Mouse (Mus musculus) kidney, postnatal 25 days (tissue): ENCODE measurements around the gene Gm26661.

Source experiments
- DNase-seq, 2 experiments: peaks; one replicate each; pipeline ENCODE4 v3.0.0; 2021; ENCODE audit warnings: mixed read lengths in 2 of 2

Gene Gm26661

DNA sequence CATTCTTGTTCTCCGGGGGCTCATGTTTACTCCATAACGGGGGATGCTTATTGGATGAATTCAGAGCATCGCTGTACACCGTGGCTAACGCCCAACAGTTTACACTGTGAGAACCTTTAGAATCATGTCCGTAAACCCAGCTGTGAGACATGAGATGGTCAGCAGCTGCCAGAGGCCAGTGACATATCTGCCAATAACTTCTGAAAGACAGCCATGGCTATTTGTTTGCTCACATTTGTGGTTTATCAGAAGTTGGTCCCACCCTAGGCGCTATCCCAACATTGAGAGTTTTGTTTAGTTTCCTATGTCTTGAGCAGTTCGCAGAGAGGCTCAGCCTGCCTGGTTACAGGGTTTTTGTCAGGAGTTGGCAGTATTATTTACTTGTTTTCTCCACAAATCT is 30.0 kb downstream of the Gm26661 start:
- DNase-seq = no peak

- no peak for DNase-seq
Measured at GRCm38 (mm10) chr14:7822693-7823092, 31.3 kb downstream of the Gm26661 start.

GRCm38 (mm10) chr14:7824651-7825268 is 33.4 kb downstream of the Gm26661 start:
- DNase-seq = peak; percentile 88 to 96

DNA sequence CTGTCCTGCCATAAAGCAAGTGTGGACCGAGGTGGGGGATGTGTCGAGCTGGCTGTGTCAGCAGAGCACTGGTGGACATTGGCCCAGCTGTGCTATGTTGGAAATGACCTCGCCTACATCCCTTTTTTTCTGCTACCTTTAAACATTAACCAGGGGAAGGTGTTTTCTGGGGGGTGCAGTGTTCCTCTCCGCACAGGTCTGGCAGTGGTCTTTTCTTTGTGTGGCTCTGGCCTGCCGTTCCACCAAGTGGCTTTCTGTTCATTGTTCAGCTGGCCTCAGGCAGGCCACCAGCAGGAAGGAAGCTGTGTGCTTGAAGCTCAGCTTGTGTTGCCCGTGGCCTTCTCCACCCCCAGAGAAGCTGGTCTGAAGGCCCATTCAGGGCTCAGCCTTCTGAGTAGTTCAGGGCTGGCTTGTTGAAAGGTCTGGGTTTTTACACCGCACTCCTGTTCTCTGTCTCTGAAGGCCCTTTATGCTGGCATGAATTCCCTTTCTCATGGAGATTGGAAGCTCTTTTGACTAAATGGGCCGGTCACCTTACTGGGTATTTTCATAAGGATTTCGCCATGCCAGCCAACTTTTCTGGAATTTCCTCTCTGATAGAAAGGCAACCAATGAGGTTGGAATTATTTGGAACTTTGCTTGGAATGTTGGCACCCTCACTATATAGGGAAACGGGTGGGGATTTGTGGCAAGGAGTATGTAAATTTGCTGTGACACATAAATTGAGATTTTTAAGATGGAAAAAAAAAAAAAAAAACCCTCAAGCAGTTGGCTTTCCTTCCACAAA is 35.0 kb downstream of the Gm26661 start:
- DNase-seq = peak; percentile 75 to 93

DNA sequence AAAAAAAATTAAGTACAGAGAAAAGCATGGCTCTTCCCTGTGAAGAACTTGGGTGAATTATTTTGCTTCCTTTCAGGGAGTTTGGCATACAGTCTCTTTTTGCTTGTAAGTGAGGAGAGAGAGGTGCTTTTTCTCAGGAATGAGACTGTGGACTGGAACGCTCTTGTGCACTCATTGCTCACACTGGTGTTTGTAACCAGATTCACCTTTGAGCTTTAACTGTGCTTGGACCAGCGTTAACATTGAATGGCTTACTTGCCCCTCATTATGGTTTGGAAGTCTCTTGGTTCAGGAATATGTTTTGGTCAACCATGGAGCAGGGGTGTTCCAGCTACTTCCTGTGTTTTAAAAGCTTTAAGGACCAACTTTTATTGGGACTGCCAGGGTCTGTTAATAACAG is 37.8 kb downstream of the Gm26661 start:
- peak; percentile 26 to 59 for DNase-seq

DNA sequence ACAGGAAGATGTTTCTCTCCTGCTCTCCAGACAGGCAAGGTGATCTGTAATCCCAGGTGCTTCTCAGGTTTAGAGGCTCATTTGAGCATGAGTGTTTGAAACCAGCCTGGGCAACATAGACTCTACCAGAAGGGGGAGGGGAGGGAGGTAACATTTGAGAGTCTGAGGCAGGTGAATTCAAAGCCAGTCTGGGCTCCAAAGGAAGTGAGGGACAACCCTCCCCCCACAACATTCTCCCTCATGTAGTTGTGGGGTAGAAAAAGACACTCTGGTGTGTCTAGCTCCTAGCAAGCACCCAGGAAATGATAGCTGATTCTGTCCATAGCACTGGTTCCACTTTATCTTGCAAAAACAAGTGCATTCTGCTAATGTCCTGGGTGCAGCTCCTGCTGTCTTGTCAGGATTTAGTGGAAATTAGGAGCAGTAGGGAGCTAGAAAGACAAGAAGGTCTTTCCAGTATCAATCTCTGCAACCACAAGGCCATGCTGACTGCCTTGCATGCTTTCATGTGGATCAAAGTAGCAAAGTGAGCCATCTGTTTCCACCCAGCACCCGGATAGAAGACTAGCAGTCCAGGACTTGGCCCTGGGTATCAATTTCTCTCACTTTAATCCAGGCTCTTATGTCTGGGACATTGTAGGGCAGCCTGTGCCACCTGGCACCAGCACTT is 40.5 kb downstream of the Gm26661 start:
- DNase-seq = no peak

DNA sequence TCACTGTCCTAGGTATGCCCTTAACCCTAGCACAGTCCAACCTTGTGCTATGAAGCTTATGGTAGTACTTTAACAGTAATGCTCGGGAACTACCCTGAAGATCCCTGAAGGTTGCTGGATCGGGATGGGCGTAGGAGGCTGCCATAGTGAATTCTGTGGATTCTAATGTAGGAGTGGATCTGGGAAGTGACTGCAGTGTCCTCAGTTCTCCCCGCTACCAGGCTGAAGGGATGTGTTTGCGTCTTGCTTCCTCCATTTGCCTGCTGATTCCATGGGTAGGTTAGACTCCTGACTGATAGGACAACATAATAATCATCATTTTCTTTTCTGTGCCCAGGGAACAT is 41.0 kb downstream of the Gm26661 start:
- no peak for DNase-seq

- DNase-seq = no peak
Measured at GRCm38 (mm10) chr14:7833458-7833857, 42.1 kb downstream of the Gm26661 start.

- DNase-seq = no peak
Measured at GRCm38 (mm10) chr14:7838564-7839089, 47.2 kb downstream of the Gm26661 start.

DNA sequence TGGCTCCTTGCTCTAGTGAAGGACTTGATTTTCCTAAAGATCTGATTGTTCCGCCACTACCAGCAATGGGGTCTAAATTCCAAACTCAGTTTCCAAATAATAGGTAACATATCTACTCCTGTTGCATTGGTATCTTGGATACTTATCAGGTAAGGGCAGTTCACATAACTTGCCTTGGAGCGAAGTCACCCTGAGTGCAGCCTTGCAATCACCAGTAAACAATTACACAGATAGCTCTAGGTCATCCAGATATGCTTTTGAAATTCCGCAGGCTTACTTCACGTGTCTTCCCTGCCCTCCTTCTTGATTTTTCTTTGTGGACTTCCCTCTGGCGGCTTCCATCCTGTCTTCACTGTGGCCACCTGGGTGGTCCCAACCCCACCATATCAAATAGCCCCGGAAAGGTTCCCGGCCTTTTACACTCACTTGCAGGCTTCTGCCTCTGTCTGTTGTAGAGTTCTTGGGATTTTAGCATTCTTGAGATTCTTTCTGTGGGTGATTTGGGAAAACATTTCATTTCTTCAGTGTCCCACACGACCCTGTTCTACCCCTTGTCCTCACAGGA is 48.6 kb downstream of the Gm26661 start:
- DNase-seq = no peak
